Mouse (Mus musculus): ENCODE measurements around the gene Gnb3. TPM values are rescaled to one million over a fixed set of nuclear protein-coding genes. Genes with fewer than 3 reads are reported as not detected.
"Not testable (repeated sequence)": the region's sequence is repeated elsewhere in the genome, so short reads cannot be mapped to it uniquely, and the experiment has no call there.

Gene Gnb3
- polyA plus RNA-seq, 1 experiment from 2014 or later = 0.29 TPM

- peaks cover 21% of the 10 kb centered on the region for H3K4me1 ChIP-seq (replicated peaks; ENCODE audit: control insufficient read depth, insufficient read depth, low read length)
Measured at GRCm38 (mm10) chr6:124836411-124836810, 3.7 kb downstream of the Gnb3 start.

GRCm38 (mm10) chr6:124835531-124835930, 4.5 kb downstream of the Gnb3 start:
- no peak overlapping the region for H3K4me3 ChIP-seq (ENCODE audit: low read length)
- no peak for ATAC-seq (ENCODE audit: low read depth)
- H3K9me3 ChIP-seq (ENCODE audit: control insufficient read depth, low read length) = no peaks in the 10 kb centered on the region
- H3K27ac ChIP-seq (ENCODE audit: low read length) = no peak overlapping the region
- peaks cover 18% of the 10 kb centered on the region for H3K36me3 ChIP-seq (ENCODE audit: control insufficient read depth, insufficient read depth, low read length)
- H3K4me1 ChIP-seq (replicated peaks; ENCODE audit: control insufficient read depth, insufficient read depth, low read length) = peaks cover 28% of the 10 kb centered on the region
- no peaks in the 10 kb centered on the region for H3K27me3 ChIP-seq (ENCODE audit: control insufficient read depth, insufficient read depth, low read depth, low read length)
- 60% methylated on average over 10 of the region's 10 CpGs for WGBS
- no peak overlapping the region for H3K4me2 ChIP-seq (ENCODE audit: low read depth, low read length)
- H3K9ac ChIP-seq (ENCODE audit: low read length) = no peak overlapping the region

More at GRCm38 (mm10) chr6:124836411-124836810, 3.7 kb downstream of the Gnb3 start:
- Histone ChIP-seq H3K36me3 (ENCODE audit: control insufficient read depth, insufficient read depth, low read length) (peaks cover 18% of the 10 kb centered on the region), H3K9me3 (ENCODE audit: control insufficient read depth, low read length) (no peaks in the 10 kb centered on the region), H3K4me3 (ENCODE audit: low read length) (no peak overlapping the region), H3K27ac (ENCODE audit: low read length) (no peak overlapping the region), H3K4me2 (ENCODE audit: low read depth, low read length) (no peak overlapping the region), H3K27me3 (ENCODE audit: control insufficient read depth, insufficient read depth, low read depth, low read length) (no peaks in the 10 kb centered on the region), H3K9ac (ENCODE audit: low read length) (no peak overlapping the region)
- ATAC-seq (ENCODE audit: low read depth) = peak; percentile 51
- 49% methylated on average over 7 of the region's 7 CpGs for WGBS

GRCm38 (mm10) chr6:124834512-124835081, 5.5 kb downstream of the Gnb3 start:
- peaks cover 18% of the 10 kb centered on the region for H3K36me3 ChIP-seq (ENCODE audit: control insufficient read depth, insufficient read depth, low read length)
- no peak overlapping the region for H3K27ac ChIP-seq (ENCODE audit: low read length)
- no peaks in the 10 kb centered on the region for H3K27me3 ChIP-seq (ENCODE audit: control insufficient read depth, insufficient read depth, low read depth, low read length)
- 79% methylated on average over 6 of the region's 6 CpGs for WGBS
- peaks cover 27% of the 10 kb centered on the region for H3K4me1 ChIP-seq (replicated peaks; ENCODE audit: control insufficient read depth, insufficient read depth, low read length)
- no peak overlapping the region for H3K4me2 ChIP-seq (ENCODE audit: low read depth, low read length)
- ATAC-seq (ENCODE audit: low read depth) = no peak
- H3K4me3 ChIP-seq (ENCODE audit: low read length) = no peak overlapping the region
- no peak overlapping the region for H3K9ac ChIP-seq (ENCODE audit: low read length)
- H3K9me3 ChIP-seq (ENCODE audit: control insufficient read depth, low read length) = no peaks in the 10 kb centered on the region

DNA sequence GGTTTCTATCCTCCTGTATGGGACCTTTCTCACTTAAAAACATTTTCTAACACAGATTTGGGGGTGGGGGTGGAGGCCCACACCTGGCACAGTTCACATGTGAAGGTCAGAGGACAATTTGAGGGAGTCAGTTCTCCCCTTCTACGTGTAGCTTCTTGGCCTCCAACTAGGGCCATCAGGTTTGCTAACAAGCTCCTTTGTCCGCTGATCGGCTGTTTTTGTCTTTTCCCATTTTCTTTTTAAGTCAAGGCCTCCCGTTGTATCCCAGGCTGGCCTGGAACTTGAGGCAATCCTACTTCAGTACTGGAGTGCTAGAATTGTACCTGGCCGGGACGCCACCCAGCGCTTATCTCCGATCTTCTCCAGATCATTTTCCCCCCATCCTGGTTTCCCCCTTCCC, 8.4 kb downstream of the Gnb3 start:
- no peak for ATAC-seq (ENCODE audit: low read depth)
- Histone ChIP-seq H3K4me3 (ENCODE audit: low read length) (no peak overlapping the region), H3K27me3 (ENCODE audit: control insufficient read depth, insufficient read depth, low read depth, low read length) (no peaks in the 10 kb centered on the region), H3K9ac (ENCODE audit: low read length) (no peak overlapping the region), H3K27ac (ENCODE audit: low read length) (no peak overlapping the region), H3K36me3 (ENCODE audit: control insufficient read depth, insufficient read depth, low read length) (peaks cover 18% of the 10 kb centered on the region), H3K9me3 (ENCODE audit: control insufficient read depth, low read length) (no peaks in the 10 kb centered on the region), H3K4me1 (replicated peaks; ENCODE audit: control insufficient read depth, insufficient read depth, low read length) (peaks cover 19% of the 10 kb centered on the region), H3K4me2 (ENCODE audit: low read depth, low read length) (no peak overlapping the region)
- 90% methylated on average over 8 of the region's 8 CpGs for WGBS

DNA sequence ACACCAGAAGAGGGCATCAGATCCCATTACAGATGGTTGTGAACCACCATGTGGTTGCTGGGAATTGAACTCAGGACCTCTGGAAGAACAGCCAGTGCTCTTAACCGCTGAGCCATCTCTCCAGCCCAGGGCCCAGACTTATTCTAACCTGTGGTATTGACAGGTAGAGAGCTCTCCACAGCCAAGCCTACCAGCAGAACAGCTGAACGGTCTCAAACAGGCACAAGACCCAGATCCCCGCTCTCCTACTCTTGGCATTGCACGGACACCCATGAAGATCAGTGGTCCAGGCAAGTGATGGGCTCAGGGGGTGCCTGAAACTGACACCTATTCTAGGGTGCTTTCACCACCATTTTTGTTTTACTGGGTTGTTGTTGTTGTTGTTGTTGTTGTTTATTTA, 8.9 kb downstream of the Gnb3 start:
- Histone ChIP-seq H3K36me3 (ENCODE audit: control insufficient read depth, insufficient read depth, low read length) (peaks cover 18% of the 10 kb centered on the region), H3K4me1 (replicated peaks; ENCODE audit: control insufficient read depth, insufficient read depth, low read length) (peaks cover 19% of the 10 kb centered on the region), H3K4me2 (ENCODE audit: low read depth, low read length) (peak overlapping the region; percentile 83), H3K4me3 (ENCODE audit: low read length) (peak overlapping the region; percentile 76)
- not testable (repeated sequence) for H3K9me3 ChIP-seq (ENCODE audit: control insufficient read depth, low read length); H3K9ac ChIP-seq (ENCODE audit: low read length); ATAC-seq (ENCODE audit: low read depth); H3K27ac ChIP-seq (ENCODE audit: low read length); H3K27me3 ChIP-seq (ENCODE audit: control insufficient read depth, insufficient read depth, low read depth, low read length)
- WGBS = 92% methylated on average over 4 of the region's 4 CpGs

DNA sequence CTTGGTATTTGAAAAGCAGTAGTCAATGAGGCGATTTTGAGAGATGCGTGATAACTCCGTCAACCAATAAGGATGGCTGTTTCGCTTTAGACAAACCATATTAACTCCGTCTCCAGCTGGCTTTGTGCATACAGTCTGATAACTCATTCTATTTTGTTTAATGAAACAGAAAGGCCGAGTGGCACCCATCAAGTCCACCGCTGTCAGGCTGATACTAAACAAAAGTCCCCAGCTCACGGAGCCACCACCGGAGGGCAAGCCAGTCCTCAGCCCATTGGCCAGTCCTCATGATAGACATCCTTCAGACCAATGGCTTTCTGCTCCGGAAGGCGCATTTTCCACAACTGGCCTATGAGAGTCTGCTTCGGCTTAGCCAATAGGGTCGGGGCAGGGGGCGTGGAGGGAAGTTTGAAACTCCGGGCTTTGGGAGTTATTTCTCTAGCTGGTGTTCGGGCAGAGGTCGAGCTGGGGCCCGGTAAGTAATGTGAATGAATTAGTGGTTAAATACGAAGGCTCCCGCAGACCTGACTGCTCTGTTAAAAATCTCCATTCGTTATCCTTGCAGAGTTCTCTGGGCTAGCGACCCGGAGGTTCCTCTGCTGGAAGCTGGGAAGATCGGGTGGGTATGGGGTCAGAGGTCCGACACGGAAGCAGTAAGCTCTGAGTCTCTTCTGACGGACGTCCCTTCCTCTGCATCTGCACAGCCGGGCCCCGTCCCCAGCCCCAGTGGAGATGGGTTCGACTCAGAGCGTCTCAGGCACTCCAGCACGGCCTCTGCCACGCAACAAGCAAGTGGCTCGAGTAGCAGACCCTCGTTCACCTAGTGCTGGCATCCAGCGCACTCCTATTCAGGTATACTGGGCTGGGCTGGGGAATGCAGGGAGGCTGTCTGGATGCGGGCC, 10.0 kb downstream of the Gnb3 start:
- WGBS = under 1% methylated on average over 38 of the region's 38 CpGs
- Histone ChIP-seq H3K27me3 (ENCODE audit: control insufficient read depth, insufficient read depth, low read depth, low read length) (no peaks in the 10 kb centered on the region), H3K27ac (ENCODE audit: low read length) (peak overlapping the region; percentile 92), H3K4me3 (ENCODE audit: low read length) (peak overlapping the region; percentile 76), H3K9me3 (ENCODE audit: control insufficient read depth, low read length) (no peaks in the 10 kb centered on the region), H3K4me1 (replicated peaks; ENCODE audit: control insufficient read depth, insufficient read depth, low read length) (peaks cover 14% of the 10 kb centered on the region), H3K9ac (ENCODE audit: low read length) (peak overlapping the region; percentile 85), H3K4me2 (ENCODE audit: low read depth, low read length) (peak overlapping the region; percentile 83), H3K36me3 (ENCODE audit: control insufficient read depth, insufficient read depth, low read length) (peaks cover 18% of the 10 kb centered on the region)
- peak; percentile 86 for ATAC-seq (ENCODE audit: low read depth)

- under 1% methylated on average over 55 of the region's 55 CpGs for WGBS
- H3K36me3 ChIP-seq (ENCODE audit: control insufficient read depth, insufficient read depth, low read length) = peaks cover 18% of the 10 kb centered on the region
Measured at GRCm38 (mm10) chr6:124828868-124829798, 10.9 kb downstream of the Gnb3 start, which contains the start of the genes Usp5 and Cdca3. TSS of gene Usp5 (minus strand) at chr6:124829484. TSS of gene Cdca3 (plus strand) at chr6:124829547.

GRCm38 (mm10) chr6:124828101-124828592, 11.9 kb downstream of the Gnb3 start:
- no peak for ATAC-seq (ENCODE audit: low read depth)
- WGBS = 18% methylated on average over 10 of the region's 10 CpGs
- peak overlapping the region; percentile 27; the same call in 1 of the 2 replicates for H3K27ac ChIP-seq (ENCODE audit: low read length)
- peak overlapping the region; percentile 57 for H3K9ac ChIP-seq (ENCODE audit: low read length)
- H3K27me3 ChIP-seq (ENCODE audit: control insufficient read depth, insufficient read depth, low read depth, low read length) = no peaks in the 10 kb centered on the region
- H3K36me3 ChIP-seq (ENCODE audit: control insufficient read depth, insufficient read depth, low read length) = peaks cover 22% of the 10 kb centered on the region
- peaks cover 14% of the 10 kb centered on the region for H3K4me1 ChIP-seq (replicated peaks; ENCODE audit: control insufficient read depth, insufficient read depth, low read length)
- peak overlapping the region; percentile 76 for H3K4me3 ChIP-seq (ENCODE audit: low read length)
- no peaks in the 10 kb centered on the region for H3K9me3 ChIP-seq (ENCODE audit: control insufficient read depth, low read length)
- H3K4me2 ChIP-seq (ENCODE audit: low read depth, low read length) = peak overlapping the region; percentile 68

More at GRCm38 (mm10) chr6:124828868-124829798, 10.9 kb downstream of the Gnb3 start, which contains the start of the genes Usp5 and Cdca3:
- peak; percentile 95 for ATAC-seq (ENCODE audit: low read depth)
- Histone ChIP-seq H3K9ac (ENCODE audit: low read length) (peak within 1 kb of the TSS; percentile 85), H3K4me2 (ENCODE audit: low read depth, low read length) (peak within 1 kb of the TSS; percentile 83), H3K9me3 (ENCODE audit: control insufficient read depth, low read length) (no peaks in the 10 kb centered on the region), H3K4me1 (replicated peaks; ENCODE audit: control insufficient read depth, insufficient read depth, low read length) (peaks cover 14% of the 10 kb centered on the region), H3K27ac (ENCODE audit: low read length) (peak within 1 kb of the TSS; percentile 92), H3K27me3 (ENCODE audit: control insufficient read depth, insufficient read depth, low read depth, low read length) (no peaks in the 10 kb centered on the region), H3K4me3 (ENCODE audit: low read length) (peak within 1 kb of the TSS; percentile 76)
